Mouse (Mus musculus): Measurements from ENCODE around the gene Gm20547. TPM values are rescaled to one million over a fixed set of nuclear protein-coding genes. Genes with fewer than 3 reads are reported as not detected.

The Gm20547 gene
- total RNA-seq, 1 experiment = 0.31 TPM

- no peaks in the 10 kb centered on the region for H3K9me3 ChIP-seq (ENCODE audit: control insufficient read depth, insufficient read depth, low read depth, low read length)
- H3K9ac ChIP-seq (ENCODE audit: insufficient read depth, low read depth, low read length, poor library complexity, severe bottlenecking) = no peak overlapping the region
- no peak for TF ChIP-seq ZC3H11A (IDR thresholded peaks at IDR 0.05; ENCODE audit: borderline replicate concordance, low read depth, low read length)
- TF ChIP-seq HCFC1 (IDR thresholded peaks at IDR 0.05; ENCODE audit: borderline replicate concordance, insufficient read depth, low read length) = no peak
- no peak for TF ChIP-seq MAFK (IDR thresholded peaks at IDR 0.05; ENCODE audit: insufficient read depth, low read depth, low read length)
- TF ChIP-seq ZNF384 (IDR thresholded peaks at IDR 0.05; ENCODE audit: low read depth, low read length) = no peak
- TF ChIP-seq CHD2 (IDR thresholded peaks at IDR 0.05; ENCODE audit: low read depth, low read length) = no peak
- peaks cover 0 to 7% of the 10 kb centered on the region in 2 experiments; a peak in 2 of 4 replicates for H3K4me1 ChIP-seq (ENCODE audit: control insufficient read depth in 2 of 2, insufficient read depth in 2 of 2, low read length in 2 of 2, poor library complexity in 1 of 2)
- peaks cover 40% of the 10 kb centered on the region for H3K36me3 ChIP-seq (ENCODE audit: control insufficient read depth, insufficient read depth, low read length, poor library complexity, severe bottlenecking)
- no peak overlapping the region for H3K27ac ChIP-seq (ENCODE audit: insufficient read depth, low read depth, low read length, poor library complexity, severe bottlenecking)
- in situ Hi-C loops (cut with MboI; ENCODE audit: low sequenced_read_pairs in 2 of 2, unreplicated experiment in 2 of 2) = no loop called here
- no peak overlapping the region for H3K4me3 ChIP-seq (ENCODE audit: insufficient read depth in 1 of 2, low read depth in 1 of 2, low read length in 2 of 2, poor library complexity in 1 of 2, severe bottlenecking in 1 of 2)
- no peak for DNase-seq (ENCODE audit: low read depth, low spot score)
These were observed 27.1 kb downstream of the Gm20547 start for GRCm38 (mm10) chr17:34854761-34855160.

GRCm38 (mm10) chr17:34853511-34853910 lies 28.3 kb downstream of the Gm20547 start:
- no peak for DNase-seq (ENCODE audit: low read depth, low spot score)
- H3K36me3 ChIP-seq (ENCODE audit: control insufficient read depth, insufficient read depth, low read length, poor library complexity, severe bottlenecking) = peaks cover 40% of the 10 kb centered on the region
- in situ Hi-C loops (cut with MboI; ENCODE audit: low sequenced_read_pairs in 2 of 2, unreplicated experiment in 2 of 2) = no loop called here

GRCm38 (mm10) chr17:34850517-34851125 lies 31.2 kb downstream of the Gm20547 start:
- Histone ChIP-seq H3K9ac (ENCODE audit: insufficient read depth, low read depth, low read length, poor library complexity, severe bottlenecking) (peak overlapping the region; percentile 94), H3K9me3 (ENCODE audit: control insufficient read depth, insufficient read depth, low read depth, low read length) (no peaks in the 10 kb centered on the region), H3K4me1 (ENCODE audit: control insufficient read depth in 2 of 2, insufficient read depth in 2 of 2, low read length in 2 of 2, poor library complexity in 1 of 2) (peaks cover 0 to 4% of the 10 kb centered on the region in 2 experiments; a peak in 2 of 4 replicates), H3K36me3 (ENCODE audit: control insufficient read depth, insufficient read depth, low read length, poor library complexity, severe bottlenecking) (peaks cover 34% of the 10 kb centered on the region), H3K4me3 (ENCODE audit: insufficient read depth in 1 of 2, low read depth in 1 of 2, low read length in 2 of 2, poor library complexity in 1 of 2, severe bottlenecking in 1 of 2) (peak overlapping the region; percentile 92), H3K27ac (ENCODE audit: insufficient read depth, low read depth, low read length, poor library complexity, severe bottlenecking) (peak overlapping the region; percentile 59)
- in situ Hi-C loops (cut with MboI; ENCODE audit: low sequenced_read_pairs in 2 of 2, unreplicated experiment in 2 of 2) = no loop called here
- TF ChIP-seq MAFK (IDR thresholded peaks at IDR 0.05; ENCODE audit: insufficient read depth, low read depth, low read length) (no peak), HCFC1 (IDR thresholded peaks at IDR 0.05; ENCODE audit: borderline replicate concordance, insufficient read depth, low read length) (no peak), ZC3H11A (IDR thresholded peaks at IDR 0.05; ENCODE audit: borderline replicate concordance, low read depth, low read length) (no peak)
- no peak for DNase-seq (ENCODE audit: low read depth, low spot score)

More at GRCm38 (mm10) chr17:34853511-34853910, 28.3 kb downstream of the Gm20547 start:
- no peaks in the 10 kb centered on the region for H3K9me3 ChIP-seq (ENCODE audit: control insufficient read depth, insufficient read depth, low read depth, low read length)
- no peak overlapping the region for H3K9ac ChIP-seq (ENCODE audit: insufficient read depth, low read depth, low read length, poor library complexity, severe bottlenecking)
- peaks cover 0 to 7% of the 10 kb centered on the region in 2 experiments; a peak in 3 of 4 replicates for H3K4me1 ChIP-seq (ENCODE audit: control insufficient read depth in 2 of 2, insufficient read depth in 2 of 2, low read length in 2 of 2, poor library complexity in 1 of 2)
- H3K4me3 ChIP-seq (ENCODE audit: insufficient read depth in 1 of 2, low read depth in 1 of 2, low read length in 2 of 2, poor library complexity in 1 of 2, severe bottlenecking in 1 of 2) = no peak overlapping the region
- no peak for TF ChIP-seq MAFK (IDR thresholded peaks at IDR 0.05; ENCODE audit: insufficient read depth, low read depth, low read length)
- no peak for TF ChIP-seq CHD2 (IDR thresholded peaks at IDR 0.05; ENCODE audit: low read depth, low read length)
- TF ChIP-seq ZC3H11A (IDR thresholded peaks at IDR 0.05; ENCODE audit: borderline replicate concordance, low read depth, low read length) = no peak
- no peak for TF ChIP-seq ZNF384 (IDR thresholded peaks at IDR 0.05; ENCODE audit: low read depth, low read length)
- TF ChIP-seq HCFC1 (IDR thresholded peaks at IDR 0.05; ENCODE audit: borderline replicate concordance, insufficient read depth, low read length) = no peak
- H3K27ac ChIP-seq (ENCODE audit: insufficient read depth, low read depth, low read length, poor library complexity, severe bottlenecking) = no peak overlapping the region

GRCm38 (mm10) chr17:34849722-34850516 lies 31.9 kb downstream of the Gm20547 start, which contains the start of the genes Skiv2l and Nelfe:
Gene Skiv2l (minus strand): TSS chr17:34850210.
Gene Nelfe (plus strand): TSS chr17:34850391.
- peak within 1 kb of the TSS; percentile 59 for H3K27ac ChIP-seq (ENCODE audit: insufficient read depth, low read depth, low read length, poor library complexity, severe bottlenecking)

More at GRCm38 (mm10) chr17:34849722-34850516, 31.9 kb downstream of the Gm20547 start, which contains the start of the genes Skiv2l and Nelfe:
- in situ Hi-C loops (cut with MboI; ENCODE audit: low sequenced_read_pairs in 2 of 2, unreplicated experiment in 2 of 2) = no loop called here
- H3K9me3 ChIP-seq (ENCODE audit: control insufficient read depth, insufficient read depth, low read depth, low read length) = no peaks in the 10 kb centered on the region
- TF ChIP-seq HCFC1 (IDR thresholded peaks at IDR 0.05; ENCODE audit: borderline replicate concordance, insufficient read depth, low read length) = peak; percentile 92
- TF ChIP-seq ZNF384 (IDR thresholded peaks at IDR 0.05; ENCODE audit: low read depth, low read length) = no peak
- TF ChIP-seq ZC3H11A (IDR thresholded peaks at IDR 0.05; ENCODE audit: borderline replicate concordance, low read depth, low read length) = no peak
- 0 out of 2 replicates have a peak, but pooled peaks have one; percentile 39 for TF ChIP-seq CHD2 (IDR thresholded peaks at IDR 0.05; ENCODE audit: low read depth, low read length)
- TF ChIP-seq MAFK (IDR thresholded peaks at IDR 0.05; ENCODE audit: insufficient read depth, low read depth, low read length) = no peak
- H3K36me3 ChIP-seq (ENCODE audit: control insufficient read depth, insufficient read depth, low read length, poor library complexity, severe bottlenecking) = peaks cover 32% of the 10 kb centered on the region
- peaks cover 0 to 4% of the 10 kb centered on the region in 2 experiments; a peak in 2 of 4 replicates for H3K4me1 ChIP-seq (ENCODE audit: control insufficient read depth in 2 of 2, insufficient read depth in 2 of 2, low read length in 2 of 2, poor library complexity in 1 of 2)
- peak; percentile 94 for DNase-seq (ENCODE audit: low read depth, low spot score)
- H3K4me3 ChIP-seq (ENCODE audit: insufficient read depth in 1 of 2, low read depth in 1 of 2, low read length in 2 of 2, poor library complexity in 1 of 2, severe bottlenecking in 1 of 2) = peak within 1 kb of the TSS; percentile 92
- peak within 1 kb of the TSS; percentile 94 for H3K9ac ChIP-seq (ENCODE audit: insufficient read depth, low read depth, low read length, poor library complexity, severe bottlenecking)
